Mouse (Mus musculus) neural tube, embryonic 13.5 days (tissue): ENCODE results near the gene Tomm5. TPM values are rescaled to one million over a fixed set of nuclear protein-coding genes. Genes with fewer than 3 reads are reported as not detected.

Source experiments
- ATAC-seq: fragments of 200-750 bp; cut with Nextera tagmentation; 2 replicates; pipeline ENCODE4 v1.8.0; 2017; ENCODE audit warnings: low read depth, mild to moderate bottlenecking, moderate TSS enrichment, moderate library complexity
- H3K27ac ChIP-seq: fragments of 300-500 bp; sonication (generic); replicated peaks from 2 replicates; pipeline ENCODE4 v1.5.1; 2015; ENCODE audit warnings: moderate library complexity, mild to moderate bottlenecking, inconsistent platforms
- H3K27me3 ChIP-seq: fragments of 300-500 bp; sonication (generic); 2 replicates; pipeline ENCODE4 v1.6.1; 2015; ENCODE audit warnings: mild to moderate bottlenecking, inconsistent platforms
- H3K36me3 ChIP-seq: fragments of 300-500 bp; sonication (generic); 2 replicates; pipeline ENCODE4 v1.6.1; 2015; ENCODE audit warnings: mild to moderate bottlenecking, inconsistent platforms
- H3K4me1 ChIP-seq: fragments of 300-500 bp; sonication (generic); replicated peaks from 2 replicates; pipeline ENCODE4 v1.6.1; 2015; ENCODE audit warnings: inconsistent platforms
- H3K4me2 ChIP-seq: fragments of 300-500 bp; sonication (generic); 2 replicates; pipeline ENCODE4 v1.6.1; 2015; ENCODE audit warnings: inconsistent platforms, mild to moderate bottlenecking, moderate library complexity
- H3K4me3 ChIP-seq: fragments of 300-500 bp; sonication (generic); 2 replicates; pipeline ENCODE4 v1.5.1; 2015; ENCODE audit warnings: mild to moderate bottlenecking, inconsistent platforms
- H3K9ac ChIP-seq: fragments of 300-500 bp; sonication (generic); 2 replicates; pipeline ENCODE4 v1.6.1; 2015; ENCODE audit warnings: moderate library complexity, mild to moderate bottlenecking, inconsistent platforms
- H3K9me3 ChIP-seq: fragments of 300-500 bp; sonication (generic); 2 replicates; pipeline ENCODE4 v1.6.1; 2016; ENCODE audit warnings: inconsistent platforms
- whole genome bisulfite sequencing: fragments of 180-500 bp; shearing (Covaris S2); methylation state at CpG from one replicate; pipeline ENCODE4 v1.1.7; 2015; 5-methylcytosine and 5-hydroxymethylcytosine counted together
- polyA plus RNA-seq: library from polyadenylated mRNA; unstranded; fragments of >200 nt; fragmentation: Nextera tagmentation; extraction: Ambion mirVana; gene quantifications from 2 replicates; pipeline ENCODE4 v1.2.1, GENCODE M21; 2015

Tomm5 gene
- polyA plus RNA-seq: 152 and 166 TPM in 2 replicates

DNA sequence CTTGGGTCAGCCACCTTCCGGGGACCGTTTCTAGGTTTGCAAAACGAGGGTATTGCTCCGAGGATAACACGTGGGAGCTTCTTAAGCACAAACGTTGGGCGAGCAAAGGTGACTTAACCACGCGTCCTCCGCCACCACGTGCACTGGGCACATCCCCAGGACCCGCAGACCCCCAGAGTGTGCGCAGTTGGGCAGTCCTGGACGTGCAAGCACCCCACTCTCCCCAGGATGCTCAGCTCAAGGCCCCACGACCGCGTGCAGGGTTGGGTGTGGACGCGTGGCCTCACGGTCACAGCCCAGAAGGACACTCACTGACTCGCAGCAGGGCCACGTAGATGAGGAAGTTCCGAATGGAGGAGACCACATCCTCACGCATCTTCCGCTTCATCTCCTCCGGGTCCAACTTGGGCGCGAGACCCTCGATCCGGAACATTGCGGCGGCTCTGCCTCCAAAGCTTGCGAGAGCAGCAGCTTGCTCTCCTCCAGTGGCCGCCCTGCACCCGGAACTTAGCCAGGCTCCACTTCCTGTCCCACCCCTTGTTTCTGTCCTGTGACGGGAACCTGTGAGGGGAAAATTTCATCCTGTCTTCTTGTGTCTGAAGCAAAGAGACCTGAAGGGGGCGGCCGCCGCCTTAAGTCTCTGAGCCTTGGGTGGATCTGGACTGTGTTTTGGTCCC lies at the start of gene Tomm5:
Tomm5 (minus strand) TSS at position 514 of the 677 bp plus-strand sequence.
- H3K9ac ChIP-seq: peak within 1 kb of the TSS; percentile 92
- WGBS: under 1% methylated on average over 39 of the region's 39 CpGs
- H3K9me3 ChIP-seq: no peaks in the 10 kb centered on the region
- peaks cover 21% of the 10 kb centered on the region for H3K36me3 ChIP-seq
- H3K4me2 ChIP-seq: peak within 1 kb of the TSS; percentile 87
- peak within 1 kb of the TSS; percentile 34; the same call in 1 of the 2 replicates for H3K27ac ChIP-seq
- peaks cover 17% of the 10 kb centered on the region for H3K4me1 ChIP-seq
- ATAC-seq: peak; percentile 96
- H3K27me3 ChIP-seq: no peaks in the 10 kb centered on the region
- peak within 1 kb of the TSS; percentile 95 for H3K4me3 ChIP-seq

- Histone ChIP-seq H3K4me1 (no peaks in the 10 kb centered on the region), H3K4me3 (no peak overlapping the region), H3K36me3 (no peaks in the 10 kb centered on the region), H3K27me3 (no peaks in the 10 kb centered on the region), H3K4me2 (no peak overlapping the region), H3K9ac (no peak overlapping the region), H3K9me3 (no peaks in the 10 kb centered on the region), H3K27ac (no peak overlapping the region)
- 83% methylated on average over 3 of the region's 3 CpGs for WGBS
- no peak for ATAC-seq
Measured at GRCm38 (mm10) chr4:45156433-45156832, 48.5 kb upstream of the Tomm5 start.

DNA sequence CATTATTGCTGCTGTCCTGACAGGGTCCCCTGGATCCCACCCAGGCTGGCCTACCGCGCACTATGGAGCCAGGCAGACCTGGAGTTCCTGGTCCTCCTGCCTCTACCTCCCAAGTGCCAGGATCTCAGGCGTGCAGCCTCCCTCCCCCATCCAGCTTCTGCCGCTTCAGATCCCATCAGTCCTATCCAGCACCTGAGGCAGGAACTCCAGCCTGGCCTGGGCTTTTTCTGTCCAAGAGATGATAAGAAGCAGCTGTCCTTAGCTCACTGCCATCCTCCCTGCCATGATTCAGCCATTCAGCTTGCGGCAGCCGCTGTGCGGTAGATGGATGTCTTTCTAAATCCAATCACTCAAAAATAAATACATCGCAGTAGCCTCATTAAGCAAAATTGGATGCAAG lies 35.1 kb upstream of the Tomm5 start:
- H3K4me1 ChIP-seq: peaks cover 23% of the 10 kb centered on the region; the same call in 1 of the 2 replicates
- H3K9me3 ChIP-seq: no peaks in the 10 kb centered on the region
- WGBS: 71% methylated on average over 8 of the region's 8 CpGs
- peak overlapping the region; percentile 46 for H3K27ac ChIP-seq
- no peak overlapping the region for H3K9ac ChIP-seq
- no peak overlapping the region for H3K4me2 ChIP-seq
- no peaks in the 10 kb centered on the region for H3K27me3 ChIP-seq
- H3K36me3 ChIP-seq: no peaks in the 10 kb centered on the region
- H3K4me3 ChIP-seq: no peak overlapping the region
- no peak for ATAC-seq

DNA sequence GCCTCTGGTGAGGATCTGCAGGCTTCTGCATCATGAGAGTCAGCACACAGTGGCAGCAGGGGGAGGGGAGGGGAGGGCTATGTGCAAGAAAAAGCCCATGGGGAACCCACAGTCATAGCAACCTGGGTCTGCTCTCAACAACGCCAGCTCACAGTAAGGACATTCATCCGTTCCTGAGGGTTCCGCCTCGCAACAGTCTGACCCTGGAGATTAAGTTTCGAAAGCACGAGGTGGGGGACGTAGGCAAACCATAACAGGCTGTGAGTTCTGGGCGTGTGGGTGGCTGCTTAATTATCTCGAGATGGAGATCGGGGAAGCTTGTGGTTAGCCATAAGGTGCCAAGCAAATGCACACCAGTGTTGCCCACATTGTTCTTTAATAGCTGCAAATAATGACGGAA lies 34.5 kb upstream of the Tomm5 start:
- no peak for ATAC-seq
- WGBS: 48% methylated on average over 11 of the region's 11 CpGs
- no peak overlapping the region for H3K27ac ChIP-seq
- H3K36me3 ChIP-seq: no peaks in the 10 kb centered on the region
- H3K4me1 ChIP-seq: peaks cover 23% of the 10 kb centered on the region; the same call in 1 of the 2 replicates
- no peak overlapping the region for H3K9ac ChIP-seq
- H3K9me3 ChIP-seq: no peaks in the 10 kb centered on the region
- H3K27me3 ChIP-seq: no peaks in the 10 kb centered on the region
- H3K4me2 ChIP-seq: no peak overlapping the region
- H3K4me3 ChIP-seq: no peak overlapping the region

- no peak overlapping the region for H3K27ac ChIP-seq
- no peak overlapping the region for H3K4me2 ChIP-seq
- H3K27me3 ChIP-seq: no peaks in the 10 kb centered on the region
- H3K4me1 ChIP-seq: peaks cover 23% of the 10 kb centered on the region; the same call in 1 of the 2 replicates
- H3K4me3 ChIP-seq: no peak overlapping the region
- 79% methylated on average over 5 of the region's 5 CpGs for WGBS
- no peaks in the 10 kb centered on the region for H3K9me3 ChIP-seq
- H3K36me3 ChIP-seq: no peaks in the 10 kb centered on the region
- no peak for ATAC-seq
- H3K9ac ChIP-seq: no peak overlapping the region
Measured at GRCm38 (mm10) chr4:45141835-45142234, 33.9 kb upstream of the Tomm5 start.

- no peak overlapping the region for H3K4me3 ChIP-seq
- no peak overlapping the region for H3K9ac ChIP-seq
- H3K4me1 ChIP-seq: 0 out of 2 replicates have a peak, but pooled peaks cover 10% of the 10 kb centered on the region
- H3K27me3 ChIP-seq: no peaks in the 10 kb centered on the region
- no peaks in the 10 kb centered on the region for H3K36me3 ChIP-seq
- WGBS: 58% methylated on average over 4 of the region's 4 CpGs
- no peaks in the 10 kb centered on the region for H3K9me3 ChIP-seq
- ATAC-seq: no peak
- H3K4me2 ChIP-seq: no peak overlapping the region
- no peak overlapping the region for H3K27ac ChIP-seq
Measured at GRCm38 (mm10) chr4:45137636-45138035, 29.7 kb upstream of the Tomm5 start.

DNA sequence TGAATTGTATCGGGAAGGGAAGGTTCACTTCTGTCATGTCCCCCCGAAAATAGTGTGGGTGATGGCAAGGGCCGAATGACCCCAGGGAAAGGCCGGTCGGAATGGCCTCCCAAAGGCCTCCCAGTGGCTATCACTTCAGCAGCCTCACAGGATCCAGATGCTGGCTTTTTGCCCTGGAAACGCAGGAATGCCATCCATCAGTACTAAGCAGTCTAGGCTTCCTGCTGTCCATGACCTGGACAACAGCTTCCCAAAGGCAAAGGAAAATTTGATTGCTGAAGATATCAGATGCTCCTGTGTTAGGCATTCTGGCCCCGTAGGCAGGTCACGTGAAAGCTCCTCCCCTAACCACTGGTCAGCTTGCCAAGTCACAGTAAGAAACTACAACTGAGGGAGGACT lies 26.6 kb upstream of the Tomm5 start:
- 83% methylated on average over 8 of the region's 8 CpGs for WGBS

DNA sequence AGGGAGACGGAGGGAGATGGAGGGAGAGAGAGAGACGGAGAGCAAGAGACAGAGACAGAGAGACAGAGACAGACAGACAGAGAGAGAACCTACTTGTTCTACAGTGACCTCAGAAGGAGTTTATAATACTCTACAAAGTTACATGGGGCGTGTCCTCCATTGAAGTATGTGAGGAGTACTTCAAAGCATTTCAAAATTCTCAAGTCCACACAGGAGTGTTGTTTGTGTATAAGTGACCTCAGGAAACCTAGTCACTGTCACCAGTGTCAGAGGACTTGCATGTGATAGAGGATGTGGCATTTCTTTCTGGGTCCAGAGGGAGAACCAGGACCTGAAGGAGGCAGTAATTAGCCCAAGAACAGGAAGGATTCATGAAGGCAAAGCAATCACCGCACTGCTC lies 23.1 kb upstream of the Tomm5 start:
- H3K9me3 ChIP-seq: no peaks in the 10 kb centered on the region
- H3K4me2 ChIP-seq: no peak overlapping the region
- H3K27me3 ChIP-seq: no peaks in the 10 kb centered on the region
- H3K36me3 ChIP-seq: no peaks in the 10 kb centered on the region
- H3K4me1 ChIP-seq: no peaks in the 10 kb centered on the region
- WGBS: 69% methylated on average over 3 of the region's 4 CpGs
- no peak overlapping the region for H3K9ac ChIP-seq
- no peak overlapping the region for H3K4me3 ChIP-seq
- no peak overlapping the region for H3K27ac ChIP-seq
- no peak for ATAC-seq

More for the DNA sequence above, 26.6 kb upstream of the Tomm5 start:
- Histone ChIP-seq H3K27me3 (no peaks in the 10 kb centered on the region), H3K4me1 (no peaks in the 10 kb centered on the region), H3K9me3 (no peaks in the 10 kb centered on the region), H3K9ac (no peak overlapping the region), H3K36me3 (no peaks in the 10 kb centered on the region), H3K27ac (no peak overlapping the region), H3K4me3 (no peak overlapping the region), H3K4me2 (no peak overlapping the region)
- ATAC-seq: no peak

GRCm38 (mm10) chr4:45121311-45121710 lies 13.4 kb upstream of the Tomm5 start:
- ATAC-seq: no peak
- Histone ChIP-seq H3K4me2 (no peak overlapping the region), H3K36me3 (no peaks in the 10 kb centered on the region), H3K4me1 (no peaks in the 10 kb centered on the region), H3K9me3 (no peaks in the 10 kb centered on the region), H3K9ac (no peak overlapping the region), H3K27ac (no peak overlapping the region), H3K4me3 (no peak overlapping the region), H3K27me3 (no peaks in the 10 kb centered on the region)
- WGBS: 89% methylated on average over 11 of the region's 11 CpGs

DNA sequence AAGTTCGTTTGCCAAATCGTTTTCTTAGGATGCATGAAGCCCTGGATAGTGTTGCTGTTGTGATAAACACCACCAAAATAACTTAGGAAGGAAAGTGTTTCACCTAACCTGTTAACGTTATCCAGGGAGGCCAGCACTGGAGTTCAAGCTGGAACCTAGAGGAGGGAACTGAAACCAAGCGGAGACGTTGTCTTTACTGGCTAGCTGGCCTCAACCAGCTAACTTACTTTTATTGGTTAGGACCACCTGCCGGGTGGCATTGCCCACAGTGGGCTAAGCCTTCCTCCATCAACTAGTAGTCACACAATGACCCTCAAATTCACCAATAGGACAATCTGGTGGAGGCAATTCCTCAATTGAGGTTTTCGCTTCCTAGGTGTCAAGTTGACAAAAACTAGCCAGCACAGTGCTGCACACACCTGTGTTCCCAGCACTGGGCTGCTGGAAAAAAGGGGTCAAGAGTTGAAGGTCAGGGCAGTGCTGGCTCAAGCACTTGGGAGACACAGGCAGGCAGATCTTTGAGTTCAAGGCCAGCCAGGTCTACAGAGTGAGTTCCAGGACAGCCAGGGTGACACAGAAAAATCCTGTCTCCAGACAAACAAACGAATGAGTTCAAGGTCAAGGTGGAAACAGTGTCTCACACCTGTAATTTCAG lies 669 bp upstream of the Tomm5 start:
- H3K9me3 ChIP-seq: no peaks in the 10 kb centered on the region
- WGBS: 55% methylated on average over 8 of the region's 8 CpGs
- ATAC-seq: no peak
- peaks cover 14% of the 10 kb centered on the region for H3K36me3 ChIP-seq
- H3K4me1 ChIP-seq: peaks cover 17% of the 10 kb centered on the region
- 0 out of 2 replicates have a peak overlapping the region, but pooled peaks have one; percentile 32 for H3K9ac ChIP-seq
- H3K27ac ChIP-seq: no peak overlapping the region
- no peak overlapping the region for H3K4me3 ChIP-seq
- no peaks in the 10 kb centered on the region; the same call in 1 of the 2 replicates for H3K27me3 ChIP-seq
- peak overlapping the region; percentile 87 for H3K4me2 ChIP-seq

DNA sequence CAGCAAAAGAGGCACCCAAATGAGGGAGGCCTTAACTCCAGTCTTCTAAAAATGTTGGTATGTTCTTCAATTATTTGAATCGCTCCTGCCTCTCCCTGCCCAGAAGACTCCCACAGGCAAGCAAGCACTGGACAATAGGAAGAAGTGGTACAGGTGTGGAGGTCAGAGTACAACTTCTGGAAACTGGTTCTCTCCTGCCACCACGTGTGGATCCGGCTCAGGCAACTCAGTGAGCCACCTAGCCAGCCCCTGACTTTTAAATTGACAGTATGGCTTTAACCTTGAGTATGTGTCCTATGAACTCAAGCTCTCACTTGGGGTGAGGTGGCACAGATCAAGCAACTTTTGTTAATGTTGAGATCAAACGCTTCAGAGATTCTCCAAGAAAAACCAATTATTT lies 848 bp downstream of the Tomm5 start:
- no peaks in the 10 kb centered on the region for H3K27me3 ChIP-seq
- H3K4me1 ChIP-seq: peaks cover 17% of the 10 kb centered on the region
- 10% methylated on average over 4 of the region's 4 CpGs for WGBS
- H3K4me2 ChIP-seq: peak overlapping the region; percentile 87
- H3K9ac ChIP-seq: peak overlapping the region; percentile 92
- H3K9me3 ChIP-seq: no peaks in the 10 kb centered on the region
- ATAC-seq: no peak
- H3K27ac ChIP-seq: no peak overlapping the region
- H3K4me3 ChIP-seq: peak overlapping the region; percentile 95
- peaks cover 28% of the 10 kb centered on the region for H3K36me3 ChIP-seq

- 0 out of 2 replicates have a peak overlapping the region, but pooled peaks have one; percentile 92 for H3K9ac ChIP-seq
- H3K4me1 ChIP-seq: peaks cover 17% of the 10 kb centered on the region
- peak overlapping the region; percentile 87 for H3K4me2 ChIP-seq
- 72% methylated on average over 5 of the region's 5 CpGs for WGBS
- H3K27ac ChIP-seq: no peak overlapping the region
- no peaks in the 10 kb centered on the region for H3K9me3 ChIP-seq
- H3K27me3 ChIP-seq: no peaks in the 10 kb centered on the region
- peaks cover 34% of the 10 kb centered on the region for H3K36me3 ChIP-seq
- H3K4me3 ChIP-seq: no peak overlapping the region; the same call in 1 of the 2 replicates
- ATAC-seq: no peak
Measured at GRCm38 (mm10) chr4:45106409-45106808, 1.5 kb downstream of the Tomm5 start.
